Mouse (Mus musculus): ENCODE results near the gene Ergic2.
"Not testable (repeated sequence)": the region's sequence is repeated elsewhere in the genome, so short reads cannot be mapped to it uniquely, and the experiment has no call there.

The Ergic2 gene

DNA sequence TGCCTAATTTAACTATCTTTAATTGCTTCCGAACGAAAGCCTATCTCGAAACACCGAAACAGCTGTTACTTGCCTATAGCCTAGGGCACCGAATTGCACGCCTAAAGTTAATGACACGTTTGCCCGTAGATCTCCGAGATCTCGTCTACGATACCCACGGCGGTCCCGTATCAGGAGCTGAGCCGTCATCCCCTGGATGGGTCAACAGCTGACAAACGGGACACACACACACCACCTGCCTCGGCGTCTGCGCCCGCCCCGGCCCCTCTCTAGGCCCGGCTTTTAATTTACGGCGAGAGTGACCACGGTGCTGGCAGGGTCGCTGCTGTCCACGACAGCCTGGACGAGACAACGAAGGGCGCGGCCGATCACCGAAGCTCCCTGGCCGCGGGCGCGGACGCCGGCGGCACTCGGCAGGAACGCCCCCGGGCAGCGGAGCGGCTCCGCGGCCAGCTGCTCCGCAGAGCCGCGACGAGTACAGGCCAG is 740 bp downstream of the Ergic2 start:
- DNase-seq (ENCODE audit: low read depth, low spot score): no peak

DNA sequence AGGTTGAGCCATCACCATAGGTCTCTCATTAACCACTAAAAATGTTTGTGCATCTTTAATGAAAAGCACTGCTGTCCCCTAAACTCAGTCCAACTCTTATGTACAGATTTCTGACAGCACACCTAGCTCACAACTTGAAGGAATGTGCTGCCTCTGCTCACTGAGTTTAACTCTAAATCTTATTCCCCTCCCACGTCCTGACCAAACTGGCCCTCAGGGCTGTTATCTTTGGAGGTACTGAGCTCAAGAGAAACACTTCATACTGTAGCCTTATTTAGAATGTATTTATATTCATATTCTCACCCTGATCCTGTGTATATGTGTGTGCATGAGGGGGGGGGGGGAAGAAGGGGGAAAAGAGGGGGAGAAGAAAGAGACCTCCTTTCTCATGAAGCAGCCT is 4.7 kb downstream of the Ergic2 start:
- no peak for DNase-seq (ENCODE audit: low read depth, low spot score)

DNA sequence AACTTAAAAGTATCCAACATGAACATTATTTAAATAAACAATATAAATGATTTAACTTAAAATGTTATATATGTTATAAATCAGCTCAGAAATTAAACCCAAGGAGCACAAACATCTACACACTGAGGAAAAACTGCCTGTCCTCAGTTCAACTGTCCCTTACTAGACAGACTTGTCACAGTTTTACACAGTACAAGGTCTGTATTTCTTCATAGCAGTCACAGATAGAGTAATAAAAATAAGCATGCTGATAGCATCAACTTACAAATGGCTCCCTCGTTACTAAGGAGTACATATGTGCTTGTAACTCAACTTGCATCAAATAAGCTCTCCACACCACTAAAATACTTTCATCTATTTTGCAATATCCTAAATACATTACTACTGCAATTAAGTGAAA is 7.0 kb downstream of the Ergic2 start:
- DNase-seq (ENCODE audit: low read depth, low spot score): no peak

DNA sequence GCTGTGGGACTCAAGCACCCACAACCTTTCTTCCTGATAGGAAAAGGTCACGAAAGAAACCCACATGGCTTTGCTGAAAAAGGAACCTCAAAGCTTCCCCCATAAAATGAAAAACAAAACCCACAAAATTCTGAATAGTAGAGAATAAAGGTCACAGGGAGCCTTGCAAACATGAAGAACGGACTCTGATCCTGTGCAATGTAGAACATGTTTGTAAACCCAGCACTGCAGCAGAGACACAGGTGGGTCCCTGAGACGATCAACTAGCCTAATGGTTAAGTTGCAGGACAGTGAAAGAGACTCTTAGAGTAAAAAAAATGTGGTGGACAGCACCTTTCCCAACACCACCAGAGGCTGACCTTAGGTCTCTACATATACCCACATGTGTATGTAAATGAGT is 12.4 kb downstream of the Ergic2 start:
- DNase-seq (ENCODE audit: low read depth, low spot score): no peak

DNA sequence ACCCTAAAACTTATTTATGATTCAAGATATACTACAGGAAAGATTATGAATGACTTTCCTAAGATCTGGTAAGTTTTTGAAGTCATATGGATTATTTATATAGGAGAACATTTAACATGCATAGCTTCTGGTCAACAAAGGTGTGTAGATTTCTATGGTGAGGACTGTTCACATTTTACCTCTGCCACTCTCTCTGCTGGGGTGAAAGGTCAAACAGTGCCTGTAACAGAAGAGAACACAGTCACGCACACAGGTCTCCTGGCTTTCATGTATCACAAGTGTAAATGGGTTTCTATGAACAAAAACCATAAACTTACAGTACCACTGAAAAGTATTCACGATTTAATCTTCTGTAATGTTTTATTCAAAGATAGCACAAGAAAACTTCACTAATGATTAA is 13.0 kb downstream of the Ergic2 start:
- DNase-seq (ENCODE audit: low read depth, low spot score): no peak

DNA sequence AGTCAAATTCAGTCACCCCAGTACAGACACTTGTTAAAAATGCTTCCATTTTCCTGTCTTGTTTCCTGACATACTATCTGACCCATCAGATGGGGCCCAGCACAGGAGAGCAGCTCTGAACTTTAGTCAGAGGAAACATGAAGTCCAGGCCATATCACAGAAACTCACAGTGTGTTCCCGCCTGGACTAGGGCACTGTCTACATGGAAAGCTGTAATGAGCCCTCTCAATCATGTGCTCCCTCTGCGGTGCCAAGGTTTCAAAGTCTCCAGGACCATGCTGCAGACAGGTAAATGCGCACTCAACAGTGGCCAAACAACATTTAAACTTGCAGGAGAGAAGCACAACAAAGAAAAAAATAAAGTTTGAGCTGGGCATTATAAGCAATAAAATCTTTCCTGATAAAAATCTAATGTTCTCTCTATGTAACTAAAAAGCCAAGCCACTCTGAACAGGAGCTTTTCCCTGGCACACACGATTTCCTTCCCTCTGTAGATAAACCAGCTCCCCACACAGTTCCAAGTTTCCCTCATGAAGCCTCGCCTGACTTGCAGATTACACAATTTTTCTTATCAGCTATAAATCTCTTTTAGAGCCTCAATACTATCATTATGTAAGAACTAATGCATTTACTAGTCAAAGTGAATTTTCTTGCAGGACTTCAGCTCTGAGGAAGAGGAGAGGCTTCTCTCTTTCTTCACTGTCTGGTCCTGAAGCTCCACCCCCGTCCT is 18.0 kb downstream of the Ergic2 start:
- no peak for DNase-seq (ENCODE audit: low read depth, low spot score)

DNA sequence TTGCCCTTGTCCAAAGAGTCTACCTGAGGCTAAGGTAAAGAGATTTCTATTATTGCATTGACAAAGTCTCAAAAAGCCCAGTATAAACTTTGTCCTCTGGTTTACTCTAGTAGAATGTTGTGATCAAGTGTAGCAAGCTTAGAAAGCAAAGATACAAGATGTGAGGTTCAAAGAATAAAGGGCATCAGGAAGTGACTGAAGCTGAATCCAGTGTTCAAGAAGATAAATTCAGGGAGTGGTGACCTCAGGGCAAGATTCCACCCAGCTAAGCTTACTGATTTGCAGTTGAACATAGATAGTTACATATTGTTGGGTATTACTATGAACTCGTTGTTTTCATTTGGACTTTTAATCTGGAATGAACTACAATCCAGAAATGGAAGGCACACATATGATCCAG is 26.5 kb downstream of the Ergic2 start:
- DNase-seq (ENCODE audit: low read depth, low spot score): no peak

DNA sequence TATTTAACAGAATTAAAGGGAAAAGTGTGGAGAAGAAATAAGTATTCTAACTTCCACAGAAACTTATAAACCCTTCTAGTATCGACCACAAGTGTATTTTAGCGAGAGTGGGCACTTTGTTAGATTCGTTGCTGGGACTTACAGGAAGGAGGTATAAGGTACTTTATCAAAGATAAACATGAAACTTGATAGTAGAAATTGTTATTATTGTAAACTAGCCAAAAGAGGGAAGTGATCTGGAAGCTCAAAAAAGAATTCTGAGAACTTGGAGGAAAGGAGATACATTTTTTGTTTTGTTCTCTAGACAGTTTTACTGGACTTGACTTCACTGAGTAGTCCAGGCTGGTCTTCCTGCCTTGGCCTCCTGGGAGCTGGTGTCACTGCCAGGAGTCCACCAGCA is 39.3 kb downstream of the Ergic2 start:
- DNase-seq (ENCODE audit: low read depth, low spot score): no peak

DNA sequence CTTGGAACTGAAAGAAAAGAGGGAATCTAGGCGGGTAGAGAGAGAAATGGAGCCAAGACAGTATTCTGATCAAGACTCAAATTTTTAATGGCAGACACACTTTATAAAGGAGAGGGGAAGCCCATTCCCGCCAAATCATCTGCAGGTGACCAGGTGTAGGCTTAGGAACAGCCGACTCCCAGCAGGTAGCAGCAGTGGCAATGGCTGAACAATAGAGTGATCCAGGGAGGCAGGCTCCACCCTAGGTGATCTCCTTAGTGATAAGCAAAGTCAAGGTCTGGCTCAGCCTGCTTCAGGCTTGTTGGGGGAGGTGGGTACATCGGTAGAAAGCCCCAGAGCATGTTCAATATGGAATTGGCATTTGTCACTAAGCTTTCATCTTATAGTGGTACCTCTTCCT is 59.9 kb downstream of the Ergic2 start:
- not testable (repeated sequence) for DNase-seq (ENCODE audit: low read depth, low spot score)

DNA sequence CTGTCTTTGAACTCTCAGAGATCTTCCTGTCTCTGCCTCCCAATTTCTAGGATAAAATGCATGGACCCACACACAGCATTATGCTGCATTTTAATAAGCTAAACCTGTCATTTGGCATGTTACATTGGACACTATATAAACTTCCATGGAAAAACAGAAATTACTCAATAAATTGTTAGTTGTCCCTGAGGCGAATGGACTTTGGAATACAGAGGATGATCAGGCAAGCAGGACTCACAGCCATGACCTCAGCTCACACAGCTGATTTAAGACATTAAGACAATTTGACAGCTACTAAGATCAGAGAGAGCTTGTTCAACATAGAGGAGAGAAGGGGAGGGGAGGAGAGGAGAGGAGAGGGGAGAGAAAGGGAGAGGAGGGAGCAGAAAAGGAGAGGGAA is 69.8 kb downstream of the Ergic2 start:
- no peak for DNase-seq (ENCODE audit: low read depth, low spot score)

DNA sequence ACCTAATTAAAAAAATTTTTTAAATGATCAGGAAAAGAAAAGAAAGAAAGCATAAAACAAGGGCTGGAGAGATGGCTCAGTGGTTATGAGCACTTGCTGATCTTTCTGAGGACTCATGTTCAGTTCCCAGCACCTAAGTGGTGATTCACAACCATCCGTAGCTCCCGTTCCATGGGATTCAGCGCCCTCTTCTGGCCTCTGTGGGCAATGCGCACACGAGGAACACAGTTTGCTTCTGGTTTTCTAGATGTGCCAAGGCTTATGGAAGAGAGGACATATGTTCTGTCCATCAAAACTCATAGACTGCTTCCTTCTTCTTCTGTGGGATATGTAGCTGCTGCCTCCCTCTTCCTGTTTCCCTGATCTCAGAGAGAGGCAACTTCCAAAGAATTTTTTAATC is 70.3 kb downstream of the Ergic2 start:
- DNase-seq (ENCODE audit: low read depth, low spot score): no peak

DNA sequence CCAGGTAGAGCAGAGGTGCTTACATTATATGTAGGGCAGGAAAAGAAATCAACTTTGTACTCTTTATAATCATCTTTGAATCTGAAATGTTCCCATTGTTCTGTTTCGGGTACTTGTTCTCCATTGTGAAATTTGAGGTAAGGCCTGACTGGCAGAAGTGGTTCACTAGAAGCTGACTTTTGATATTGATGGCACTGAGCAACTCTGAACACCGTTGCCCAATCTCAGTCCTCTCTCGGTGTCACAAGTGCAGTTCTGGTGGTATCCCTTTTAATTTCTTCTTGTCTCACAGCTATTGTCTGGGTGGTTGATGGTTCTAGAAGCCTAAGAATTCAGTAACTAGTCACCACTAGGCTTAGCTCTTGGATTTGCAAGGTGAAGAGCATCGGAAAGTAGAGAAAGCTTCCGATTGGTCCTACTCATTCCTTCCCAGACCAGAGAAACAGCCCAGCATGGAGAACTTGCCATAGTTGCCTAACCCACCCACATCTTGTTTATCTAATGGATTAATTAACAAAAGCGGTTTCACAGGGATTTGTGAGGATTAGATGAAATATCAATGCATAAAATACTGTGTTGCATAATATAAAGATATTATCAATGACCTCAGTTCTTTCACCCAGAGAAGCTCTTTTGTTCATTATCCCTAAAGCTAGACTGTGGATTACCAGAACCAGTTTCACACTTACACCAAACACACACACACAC is 72.7 kb downstream of the Ergic2 start:
- DNase-seq (ENCODE audit: low read depth, low spot score): no peak

DNA sequence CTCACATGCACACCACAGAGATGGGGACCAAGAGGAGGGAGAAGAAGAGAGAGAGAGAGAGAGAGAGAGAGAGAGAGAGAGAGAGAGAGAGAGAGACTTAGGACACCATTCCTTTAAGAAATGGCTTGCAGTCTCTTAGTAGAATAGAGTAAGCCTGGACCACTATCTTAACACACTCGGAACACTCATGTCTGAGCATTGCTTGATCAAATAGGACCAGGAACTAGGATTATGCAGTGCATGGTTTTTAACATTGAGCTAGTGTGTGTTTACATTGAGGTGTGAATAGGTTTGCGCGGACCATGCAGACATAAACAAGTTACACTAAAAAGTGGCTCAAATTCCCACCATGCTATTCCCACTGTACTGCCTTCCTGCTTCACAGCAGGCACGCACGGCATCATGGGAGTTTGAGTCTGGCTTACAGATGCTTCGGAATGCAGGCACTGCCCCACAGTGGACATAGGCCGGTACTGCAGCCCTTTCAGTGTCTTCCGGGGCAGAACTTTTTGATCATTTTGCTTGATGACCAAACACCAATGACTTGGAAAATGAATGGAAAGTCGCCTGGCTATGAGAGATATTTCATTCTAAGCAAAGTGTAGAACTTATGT is 76.3 kb downstream of the Ergic2 start:
- DNase-seq (ENCODE audit: low read depth, low spot score): peak; percentile 64

DNA sequence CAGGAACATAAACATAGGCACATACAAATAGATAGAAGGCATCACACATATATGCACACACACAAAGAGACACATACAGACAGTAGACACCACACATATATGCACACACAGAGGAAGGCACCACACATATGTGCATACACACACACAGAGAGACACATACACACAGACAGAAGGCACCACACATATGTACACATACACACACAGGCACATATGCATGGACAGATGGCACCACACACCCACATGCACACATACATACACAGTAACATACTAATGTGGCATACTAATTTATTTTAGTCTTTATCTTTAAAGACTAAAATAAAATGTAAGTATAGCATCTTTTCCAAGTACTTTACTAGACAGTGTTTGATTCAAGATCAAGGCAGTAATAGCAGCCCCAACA is 78.6 kb downstream of the Ergic2 start:
- no peak for DNase-seq (ENCODE audit: low read depth, low spot score)

DNA sequence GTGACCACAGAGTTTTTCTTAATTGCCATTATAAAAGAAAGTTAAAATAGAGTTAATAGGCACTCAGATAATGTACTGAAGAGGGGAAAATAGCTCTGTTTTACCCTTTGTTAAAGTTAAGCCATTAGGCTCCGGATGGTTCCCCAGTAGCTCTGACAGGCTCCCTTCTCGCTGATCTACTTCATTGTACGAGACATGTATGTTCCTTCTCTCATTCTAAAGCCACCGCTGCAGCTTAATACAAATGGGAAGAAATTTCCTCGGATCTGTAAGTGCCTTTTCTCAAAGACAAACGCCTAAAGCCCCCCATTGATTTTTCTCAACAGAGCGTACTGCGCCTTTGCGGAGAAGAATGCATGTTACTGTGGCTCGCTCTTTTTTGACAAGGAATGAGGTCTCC is 79.9 kb downstream of the Ergic2 start:
- no peak for DNase-seq (ENCODE audit: low read depth, low spot score)
